Mouse (Mus musculus): Measurements from ENCODE around the gene Piezo1. TPM values are rescaled to one million over a fixed set of nuclear protein-coding genes. Genes with fewer than 3 reads are reported as not detected.
"Not testable (repeated sequence)": the region's sequence is repeated elsewhere in the genome, so short reads cannot be mapped to it uniquely, and the experiment has no call there.

Piezo1 gene
- polyA plus RNA-seq, 1 experiment from 2014 or later: 14.3 TPM

DNA sequence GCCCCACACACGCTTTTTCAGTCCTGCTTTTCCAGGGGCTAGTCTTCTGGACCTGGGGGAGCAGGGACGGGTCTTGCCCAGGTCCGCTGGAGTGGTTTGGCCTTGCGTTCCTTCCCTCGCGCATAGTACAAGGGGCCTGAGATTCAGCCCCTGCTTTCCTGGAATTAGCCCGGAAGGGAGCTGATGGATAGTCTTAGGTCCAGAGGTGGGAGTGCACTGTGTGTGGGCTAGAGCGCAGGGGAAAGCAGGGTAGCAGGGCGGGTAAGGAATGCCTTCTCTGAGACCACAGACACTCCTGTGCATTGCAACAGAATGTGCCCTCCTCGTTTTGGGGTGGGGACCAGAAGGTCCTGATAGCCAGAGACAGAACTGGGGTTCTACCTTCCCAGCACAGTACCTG lies 26.0 kb upstream of the Piezo1 start:
- no peaks in the 10 kb centered on the region for H3K27me3 ChIP-seq
- H3K4me1 ChIP-seq: peaks cover 51% of the 10 kb centered on the region
- no peak overlapping the region for H3K9ac ChIP-seq
- WGBS: 38% methylated on average over 10 of the region's 10 CpGs
- peak; percentile 11; the same call in 1 of the 2 replicates for ATAC-seq (ENCODE audit: insufficient number of reproducible peaks, low FRiP score, low TSS enrichment, low read depth)
- peaks cover 22% of the 10 kb centered on the region for H3K36me3 ChIP-seq
- H3K4me3 ChIP-seq (replicated peaks): peak overlapping the region; percentile 71
- peak overlapping the region; percentile 75; the same call in 1 of the 2 replicates for H3K27ac ChIP-seq (replicated peaks)
- peak overlapping the region; percentile 77 for H3K4me2 ChIP-seq (replicated peaks)
- no peaks in the 10 kb centered on the region for H3K9me3 ChIP-seq (replicated peaks)

GRCm38 (mm10) chr8:122576648-122577022 lies 25.5 kb upstream of the Piezo1 start, which contains the start of gene Aprt:
Gene Aprt (minus strand): TSS chr8:122576909.
- H3K9me3 ChIP-seq (replicated peaks): no peaks in the 10 kb centered on the region
- WGBS: under 1% methylated on average over 39 of the region's 39 CpGs
- peak within 1 kb of the TSS; percentile 77 for H3K4me2 ChIP-seq (replicated peaks)
- H3K4me3 ChIP-seq (replicated peaks): peak within 1 kb of the TSS; percentile 71
- H3K4me1 ChIP-seq: peaks cover 51% of the 10 kb centered on the region
- H3K9ac ChIP-seq: peak within 1 kb of the TSS; percentile 69
- ATAC-seq (ENCODE audit: insufficient number of reproducible peaks, low FRiP score, low TSS enrichment, low read depth): peak; percentile 90
- H3K27me3 ChIP-seq: no peaks in the 10 kb centered on the region
- H3K36me3 ChIP-seq: peaks cover 27% of the 10 kb centered on the region
- peak within 1 kb of the TSS; percentile 75 for H3K27ac ChIP-seq (replicated peaks)

DNA sequence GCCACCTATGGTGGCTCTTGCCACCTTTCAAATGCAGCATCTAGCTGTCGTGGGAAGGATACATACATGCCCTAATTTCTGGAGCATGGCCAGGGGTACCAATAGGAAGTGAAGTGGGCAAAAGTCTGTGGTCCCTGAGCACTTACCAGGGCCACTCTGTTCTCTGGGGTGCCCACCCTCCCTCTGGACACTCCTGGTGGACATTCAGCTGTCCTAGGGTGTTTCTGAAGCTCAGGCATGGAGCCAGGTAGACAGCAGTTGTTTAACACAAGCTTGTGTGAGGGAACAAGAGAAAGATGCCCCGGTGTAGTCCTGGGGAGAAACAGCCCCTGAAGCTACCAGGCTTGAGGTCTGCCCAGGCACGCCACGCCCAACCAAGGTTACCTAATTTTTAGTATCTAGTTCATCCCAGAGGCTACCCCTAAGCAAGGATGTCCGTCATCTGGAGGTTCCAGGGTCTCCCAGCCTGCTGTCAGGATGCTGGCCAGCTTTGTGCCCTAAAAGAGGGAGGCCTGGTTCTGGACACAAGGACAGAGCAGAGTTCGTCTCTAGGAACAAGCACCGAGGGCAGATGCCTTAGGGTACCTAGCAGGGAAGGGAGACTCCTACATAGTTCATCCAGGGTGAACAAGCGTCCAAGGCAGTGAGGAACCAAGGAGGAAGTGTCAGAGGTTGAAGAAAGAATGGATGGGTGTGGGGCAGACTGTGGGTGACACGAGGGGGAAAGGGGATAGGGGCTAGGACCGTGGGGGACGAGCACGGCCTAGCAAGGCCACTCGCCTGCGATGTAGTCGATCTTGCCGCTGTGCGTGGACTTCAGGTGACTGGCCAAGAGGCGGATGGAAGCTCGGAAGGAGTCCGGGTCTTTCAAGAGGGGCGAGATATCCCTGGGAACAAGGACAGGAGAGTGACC lies 24.9 kb upstream of the Piezo1 start:
- Histone ChIP-seq H3K27me3 (no peaks in the 10 kb centered on the region), H3K4me2 (replicated peaks) (peak overlapping the region; percentile 77), H3K36me3 (peaks cover 34% of the 10 kb centered on the region), H3K27ac (replicated peaks) (peak overlapping the region; percentile 75), H3K9ac (peak overlapping the region; percentile 69), H3K4me3 (replicated peaks) (peak overlapping the region; percentile 71), H3K9me3 (replicated peaks) (no peaks in the 10 kb centered on the region), H3K4me1 (peaks cover 48% of the 10 kb centered on the region)
- ATAC-seq (ENCODE audit: insufficient number of reproducible peaks, low FRiP score, low TSS enrichment, low read depth): peak; percentile 9; the same call in 1 of the 2 replicates
- 13% methylated on average over 21 of the region's 21 CpGs for WGBS

DNA sequence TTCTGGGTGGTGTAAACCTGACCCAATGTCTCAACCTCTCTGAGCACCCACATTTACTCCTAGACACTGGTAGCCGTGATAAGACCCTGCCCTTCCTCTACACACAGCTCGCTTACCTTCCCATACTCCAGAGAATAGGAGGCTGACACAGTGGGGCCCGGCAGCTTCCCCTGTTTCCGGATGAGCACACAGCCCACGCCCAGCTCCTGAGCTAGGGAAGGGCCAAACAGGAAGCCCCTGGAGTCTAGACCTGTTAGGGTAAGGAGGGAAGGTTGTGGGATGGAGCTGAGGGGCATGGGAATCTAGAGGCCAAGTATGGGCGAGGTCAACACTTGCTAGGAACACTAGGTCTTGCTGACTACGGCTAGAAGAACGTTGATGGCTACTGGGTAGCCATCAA lies 24.2 kb upstream of the Piezo1 start:
- H3K9ac ChIP-seq: 0 out of 2 replicates have a peak overlapping the region, but pooled peaks have one; percentile 69
- H3K4me2 ChIP-seq (replicated peaks): peak overlapping the region; percentile 77
- WGBS: 63% methylated on average over 8 of the region's 8 CpGs
- H3K27ac ChIP-seq (replicated peaks): 0 out of 2 replicates have a peak overlapping the region, but pooled peaks have one; percentile 5
- no peaks in the 10 kb centered on the region for H3K9me3 ChIP-seq (replicated peaks)
- peaks cover 41% of the 10 kb centered on the region for H3K36me3 ChIP-seq
- H3K4me1 ChIP-seq: peaks cover 45% of the 10 kb centered on the region
- ATAC-seq (ENCODE audit: insufficient number of reproducible peaks, low FRiP score, low TSS enrichment, low read depth): no peak
- peak overlapping the region; percentile 71 for H3K4me3 ChIP-seq (replicated peaks)
- H3K27me3 ChIP-seq: no peaks in the 10 kb centered on the region

- no peak overlapping the region for H3K4me2 ChIP-seq (replicated peaks)
- no peak overlapping the region for H3K27ac ChIP-seq (replicated peaks)
- 58% methylated on average over 10 of the region's 10 CpGs for WGBS
- no peak overlapping the region for H3K9ac ChIP-seq
- no peak for ATAC-seq (ENCODE audit: insufficient number of reproducible peaks, low FRiP score, low TSS enrichment, low read depth)
- peaks cover 41% of the 10 kb centered on the region for H3K4me1 ChIP-seq
- peaks cover 46% of the 10 kb centered on the region for H3K36me3 ChIP-seq
- H3K27me3 ChIP-seq: no peaks in the 10 kb centered on the region
- H3K9me3 ChIP-seq (replicated peaks): no peaks in the 10 kb centered on the region
- H3K4me3 ChIP-seq (replicated peaks): no peak overlapping the region
Measured at GRCm38 (mm10) chr8:122574667-122575251, 23.6 kb upstream of the Piezo1 start.

DNA sequence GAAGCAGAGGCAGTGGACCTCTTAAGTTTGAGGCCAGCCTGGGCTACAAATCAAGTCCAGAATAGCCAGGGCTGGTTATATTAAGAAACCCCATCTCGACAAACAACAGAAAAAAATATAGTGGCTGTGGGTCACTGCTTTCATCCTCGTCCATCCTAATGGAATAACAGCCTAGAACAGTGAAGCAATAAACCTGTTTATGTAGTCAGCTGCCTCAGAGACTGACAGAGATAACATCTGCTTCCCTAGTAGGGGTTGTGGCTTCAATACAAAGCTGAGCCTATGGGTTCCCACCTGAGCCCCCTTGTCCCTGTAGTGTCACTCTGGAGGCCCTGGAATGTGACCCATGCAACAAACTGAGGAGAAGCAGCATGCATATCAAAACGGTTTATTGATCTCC lies 23.1 kb upstream of the Piezo1 start:
- Histone ChIP-seq H3K36me3 (peaks cover 51% of the 10 kb centered on the region), H3K9me3 (replicated peaks) (no peaks in the 10 kb centered on the region), H3K4me3 (replicated peaks) (no peak overlapping the region), H3K27me3 (no peaks in the 10 kb centered on the region), H3K4me2 (replicated peaks) (no peak overlapping the region), H3K27ac (replicated peaks) (no peak overlapping the region), H3K9ac (no peak overlapping the region), H3K4me1 (peaks cover 41% of the 10 kb centered on the region)
- WGBS: 68% methylated on average over 3 of the region's 3 CpGs
- ATAC-seq (ENCODE audit: insufficient number of reproducible peaks, low FRiP score, low TSS enrichment, low read depth): no peak

DNA sequence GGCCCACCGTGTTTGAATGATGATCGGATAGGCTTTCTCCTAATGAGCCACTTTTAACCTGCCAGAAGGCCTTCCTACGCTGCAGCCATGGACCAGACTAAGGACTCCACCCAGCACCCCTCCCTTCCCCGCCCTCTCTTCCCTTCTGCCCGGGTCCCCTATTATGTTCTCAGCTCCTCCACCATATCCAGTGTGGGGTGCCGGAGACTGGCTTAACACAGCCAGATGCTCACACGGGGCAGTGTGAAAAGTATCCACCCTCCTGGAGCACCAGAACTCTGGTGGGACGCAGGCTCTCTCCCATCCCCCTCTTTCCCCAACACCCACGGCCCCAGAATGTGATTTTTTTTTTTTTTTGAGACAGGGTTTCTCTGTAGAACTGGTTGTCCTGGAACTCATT lies 22.4 kb upstream of the Piezo1 start:
- ATAC-seq (ENCODE audit: insufficient number of reproducible peaks, low FRiP score, low TSS enrichment, low read depth): no peak
- 55% methylated on average over 9 of the region's 9 CpGs for WGBS
- H3K27ac ChIP-seq (replicated peaks): no peak overlapping the region

DNA sequence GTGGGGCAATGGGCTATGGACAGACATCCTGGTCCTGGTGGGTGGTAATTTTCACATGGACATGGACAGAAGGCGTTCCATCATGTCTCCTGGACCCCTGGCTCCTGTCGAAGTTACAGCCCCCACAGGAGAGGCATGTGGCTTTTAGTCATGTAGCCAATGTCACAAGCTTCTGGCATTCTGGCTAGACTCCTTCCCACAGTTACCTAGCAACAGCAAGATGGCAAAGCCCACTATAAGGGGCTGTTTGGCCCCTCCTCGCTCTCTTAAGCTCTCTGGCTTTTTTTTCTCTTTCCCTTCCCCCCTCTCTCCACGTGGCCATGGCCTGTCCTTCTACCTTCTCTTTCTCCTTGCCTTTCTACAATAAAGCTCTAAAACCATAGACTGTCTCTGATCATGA lies 22.0 kb upstream of the Piezo1 start:
- H3K27ac ChIP-seq (replicated peaks): not testable (repeated sequence)
- H3K36me3 ChIP-seq: peaks cover 51% of the 10 kb centered on the region

More for the DNA sequence above, 22.4 kb upstream of the Piezo1 start:
- no peaks in the 10 kb centered on the region for H3K27me3 ChIP-seq
- H3K4me1 ChIP-seq: peaks cover 41% of the 10 kb centered on the region
- peaks cover 51% of the 10 kb centered on the region for H3K36me3 ChIP-seq
- H3K9ac ChIP-seq: no peak overlapping the region
- H3K4me3 ChIP-seq (replicated peaks): no peak overlapping the region
- no peak overlapping the region for H3K4me2 ChIP-seq (replicated peaks)
- no peaks in the 10 kb centered on the region for H3K9me3 ChIP-seq (replicated peaks)

GRCm38 (mm10) chr8:122572751-122573150 lies 21.6 kb upstream of the Piezo1 start:
- no peak overlapping the region for H3K9ac ChIP-seq
- H3K36me3 ChIP-seq: peaks cover 51% of the 10 kb centered on the region
- no peak for ATAC-seq (ENCODE audit: insufficient number of reproducible peaks, low FRiP score, low TSS enrichment, low read depth)
- H3K4me3 ChIP-seq (replicated peaks): no peak overlapping the region
- no peaks in the 10 kb centered on the region for H3K9me3 ChIP-seq (replicated peaks)
- H3K4me2 ChIP-seq (replicated peaks): no peak overlapping the region
- no peaks in the 10 kb centered on the region for H3K27me3 ChIP-seq
- H3K27ac ChIP-seq (replicated peaks): no peak overlapping the region; the same call in 1 of the 2 replicates
- 90% methylated on average over 3 of the region's 3 CpGs for WGBS
- peaks cover 39% of the 10 kb centered on the region for H3K4me1 ChIP-seq

More for the DNA sequence above, 22.0 kb upstream of the Piezo1 start:
- not testable (repeated sequence) for H3K4me3 ChIP-seq (replicated peaks); H3K9me3 ChIP-seq (replicated peaks); H3K9ac ChIP-seq; H3K4me2 ChIP-seq (replicated peaks); H3K27me3 ChIP-seq; ATAC-seq (ENCODE audit: insufficient number of reproducible peaks, low FRiP score, low TSS enrichment, low read depth)
- H3K4me1 ChIP-seq: peaks cover 39% of the 10 kb centered on the region
- WGBS: 55% methylated on average over 4 of the region's 4 CpGs

DNA sequence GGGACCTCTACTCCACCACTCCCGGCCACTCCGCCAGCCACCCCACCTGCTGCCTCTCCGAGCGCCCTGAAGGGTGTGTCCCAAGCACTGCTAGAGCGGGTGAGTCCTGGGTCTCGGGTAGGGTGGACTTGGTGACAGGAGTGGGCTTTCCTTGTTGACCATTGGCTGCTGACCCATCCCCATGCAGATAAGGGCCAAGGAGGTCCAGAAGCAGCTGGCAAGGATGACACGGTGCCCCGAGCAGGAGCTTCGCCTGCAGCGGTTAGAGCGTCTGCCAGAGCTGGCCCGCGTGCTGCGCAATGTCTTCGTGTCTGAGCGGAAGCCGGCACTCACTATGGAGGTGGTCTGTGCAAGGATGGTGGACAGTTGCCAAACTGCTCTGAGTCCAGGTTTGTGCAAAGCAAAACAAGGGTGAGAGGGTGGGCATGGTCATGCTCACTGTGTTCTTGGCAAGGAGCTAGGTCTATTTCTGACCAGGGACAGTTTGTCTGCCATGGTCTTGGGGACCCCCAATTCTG lies 20.7 kb upstream of the Piezo1 start:
- H3K27me3 ChIP-seq: no peaks in the 10 kb centered on the region
- H3K9ac ChIP-seq: no peak overlapping the region
- no peak for ATAC-seq (ENCODE audit: insufficient number of reproducible peaks, low FRiP score, low TSS enrichment, low read depth)
- H3K36me3 ChIP-seq: peaks cover 51% of the 10 kb centered on the region
- no peaks in the 10 kb centered on the region for H3K9me3 ChIP-seq (replicated peaks)
- H3K4me2 ChIP-seq (replicated peaks): no peak overlapping the region
- H3K4me3 ChIP-seq (replicated peaks): no peak overlapping the region
- 90% methylated on average over 17 of the region's 17 CpGs for WGBS
- no peak overlapping the region for H3K27ac ChIP-seq (replicated peaks)
- peaks cover 39% of the 10 kb centered on the region for H3K4me1 ChIP-seq

- H3K9me3 ChIP-seq (replicated peaks): no peaks in the 10 kb centered on the region
- no peaks in the 10 kb centered on the region for H3K27me3 ChIP-seq
- H3K9ac ChIP-seq: no peak overlapping the region
- no peak for ATAC-seq (ENCODE audit: insufficient number of reproducible peaks, low FRiP score, low TSS enrichment, low read depth)
- H3K4me1 ChIP-seq: peaks cover 42% of the 10 kb centered on the region
- 90% methylated on average over 11 of the region's 11 CpGs for WGBS
- H3K4me3 ChIP-seq (replicated peaks): no peak overlapping the region
- H3K4me2 ChIP-seq (replicated peaks): no peak overlapping the region
- H3K36me3 ChIP-seq: peaks cover 51% of the 10 kb centered on the region
- no peak overlapping the region for H3K27ac ChIP-seq (replicated peaks)
Measured at GRCm38 (mm10) chr8:122571153-122571552, 20.0 kb upstream of the Piezo1 start.
